Mouse (Mus musculus) heart, embryonic 12.5 days (tissue): Measurements from ENCODE around the gene Cntnap1. TPM values are rescaled to one million over a fixed set of nuclear protein-coding genes. Genes with fewer than 3 reads are reported as not detected.

Source experiments
- ATAC-seq: fragments of 200-750 bp; cut with Nextera tagmentation; 2 replicates; pipeline ENCODE4 v1.8.0; 2017; ENCODE audit warnings: moderate TSS enrichment, moderate library complexity; ENCODE audit not compliant: insufficient number of reproducible peaks, low FRiP score
- H3K27ac ChIP-seq: fragments of 300-500 bp; sonication (generic); 2 replicates; pipeline ENCODE4 v1.5.1; 2016; ENCODE audit warnings: mild to moderate bottlenecking, moderate library complexity; ENCODE audit not compliant: poor library complexity, severe bottlenecking
- H3K27me3 ChIP-seq: fragments of 300-500 bp; sonication (generic); replicated peaks from 2 replicates; pipeline ENCODE4 v1.6.1; 2016; ENCODE audit warnings: mild to moderate bottlenecking, moderate library complexity
- H3K36me3 ChIP-seq: fragments of 300-500 bp; sonication (generic); 2 replicates; pipeline ENCODE4 v1.6.1; 2016; ENCODE audit warnings: mild to moderate bottlenecking, moderate library complexity
- H3K4me1 ChIP-seq: fragments of 300-500 bp; sonication (generic); replicated peaks from 2 replicates; pipeline ENCODE4 v1.6.1; 2016; ENCODE audit warnings: mild to moderate bottlenecking
- H3K4me2 ChIP-seq: fragments of 300-500 bp; sonication (generic); 2 replicates; pipeline ENCODE4 v1.6.1; 2016; ENCODE audit warnings: mild to moderate bottlenecking, moderate library complexity
- H3K4me3 ChIP-seq: fragments of 300-500 bp; sonication (generic); 2 replicates; pipeline ENCODE4 v1.5.1; 2016; ENCODE audit warnings: mild to moderate bottlenecking
- H3K9ac ChIP-seq: fragments of 300-500 bp; sonication (generic); 2 replicates; pipeline ENCODE4 v1.6.1; 2016; ENCODE audit warnings: mild to moderate bottlenecking, moderate library complexity
- H3K9me3 ChIP-seq: fragments of 300-500 bp; sonication (generic); replicated peaks from 2 replicates; pipeline ENCODE4 v1.6.1; 2016; ENCODE audit warnings: mild to moderate bottlenecking, moderate library complexity
- WGBS: fragments of 180-500 bp; shearing (Covaris S2); methylation state at CpG from one replicate; pipeline ENCODE4 v1.1.7; 2016; 5-methylcytosine and 5-hydroxymethylcytosine counted together
- polyA plus RNA-seq: library from polyadenylated mRNA; unstranded; fragments of >200 nt; fragmentation: Nextera tagmentation; extraction: Ambion mirVana; gene quantifications from 2 replicates; pipeline ENCODE4 v1.2.1, GENCODE M21; 2016

The Cntnap1 gene
- polyA plus RNA-seq, 1 experiment from 2014 or later = 0.37 TPM

DNA sequence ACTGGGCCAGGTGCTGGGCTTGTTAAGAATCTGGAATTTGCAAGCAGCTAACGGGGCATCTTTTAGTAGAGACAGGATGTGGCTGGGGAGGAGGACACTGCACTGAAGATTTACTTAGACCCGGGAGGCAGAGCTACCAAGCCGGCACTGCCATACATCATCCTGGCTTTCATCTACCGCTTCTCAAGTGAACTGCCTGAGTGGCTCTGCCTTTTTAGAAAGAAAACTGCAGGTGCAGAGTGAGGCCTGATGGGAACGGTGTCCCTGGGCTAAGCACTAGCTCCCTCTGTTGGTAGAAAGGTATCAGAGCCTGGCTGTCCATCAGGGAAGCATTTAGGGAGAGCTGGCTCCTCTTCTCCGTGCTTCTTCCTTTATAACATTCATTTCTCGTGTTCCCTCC is 30.7 kb downstream of the Cntnap1 start:
- Histone ChIP-seq H3K4me3 (no peak overlapping the region), H3K4me1 (no peaks in the 10 kb centered on the region), H3K4me2 (no peak overlapping the region), H3K9ac (no peak overlapping the region), H3K27me3 (no peaks in the 10 kb centered on the region), H3K27ac (no peak overlapping the region), H3K9me3 (no peaks in the 10 kb centered on the region), H3K36me3 (peaks cover 72% of the 10 kb centered on the region)
- WGBS = 29% methylated on average over 7 of the region's 7 CpGs
- ATAC-seq = no peak

- peak; percentile 68; the same call in 1 of the 2 replicates for ATAC-seq
- Histone ChIP-seq H3K4me1 (no peaks in the 10 kb centered on the region), H3K36me3 (peaks cover 70% of the 10 kb centered on the region), H3K27ac (no peak overlapping the region), H3K4me2 (no peak overlapping the region), H3K9me3 (no peaks in the 10 kb centered on the region), H3K9ac (no peak overlapping the region), H3K27me3 (no peaks in the 10 kb centered on the region), H3K4me3 (no peak overlapping the region)
- 43% methylated on average over 3 of the region's 3 CpGs for WGBS
Measured at GRCm38 (mm10) chr11:101211970-101212369, 41.6 kb downstream of the Cntnap1 start.

DNA sequence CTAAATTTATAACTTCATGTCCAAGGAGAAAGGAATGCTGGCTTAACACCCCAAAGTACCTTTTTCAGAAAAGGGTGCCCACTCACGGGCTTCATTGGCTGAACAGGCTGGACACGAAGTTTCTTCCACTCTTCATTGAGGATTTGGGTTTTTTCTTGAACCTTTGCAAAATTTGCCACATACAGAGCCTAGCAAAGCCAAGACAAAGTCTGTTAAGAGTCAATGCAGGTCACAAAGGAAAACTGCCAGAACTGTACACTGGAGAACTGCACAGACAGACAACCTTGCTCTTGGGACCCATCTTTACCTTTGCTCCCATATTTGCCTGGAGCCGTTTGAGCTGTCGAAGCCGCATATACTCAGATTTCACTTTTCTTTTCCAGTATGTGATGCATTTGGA is 46.6 kb downstream of the Cntnap1 start:
- H3K9ac ChIP-seq = no peak overlapping the region
- no peak overlapping the region for H3K27ac ChIP-seq
- no peaks in the 10 kb centered on the region for H3K9me3 ChIP-seq
- no peak overlapping the region for H3K4me2 ChIP-seq
- H3K4me1 ChIP-seq = no peaks in the 10 kb centered on the region
- WGBS = 90% methylated on average over 5 of the region's 5 CpGs
- H3K4me3 ChIP-seq = no peak overlapping the region
- no peaks in the 10 kb centered on the region for H3K27me3 ChIP-seq
- peaks cover 47% of the 10 kb centered on the region for H3K36me3 ChIP-seq
- no peak for ATAC-seq

- no peaks in the 10 kb centered on the region for H3K9me3 ChIP-seq
- H3K27me3 ChIP-seq = no peaks in the 10 kb centered on the region
- no peak overlapping the region for H3K9ac ChIP-seq
- no peak overlapping the region for H3K4me3 ChIP-seq
- no peak overlapping the region for H3K27ac ChIP-seq
- H3K36me3 ChIP-seq = peaks cover 37% of the 10 kb centered on the region
- H3K4me1 ChIP-seq = no peaks in the 10 kb centered on the region
- 75% methylated on average over 10 of the region's 10 CpGs for WGBS
- H3K4me2 ChIP-seq = no peak overlapping the region
- no peak for ATAC-seq
Measured at GRCm38 (mm10) chr11:101218436-101219055, 48.2 kb downstream of the Cntnap1 start.

GRCm38 (mm10) chr11:101220853-101221252 is 50.5 kb downstream of the Cntnap1 start:
- Histone ChIP-seq H3K4me1 (peaks cover 7% of the 10 kb centered on the region), H3K27me3 (no peaks in the 10 kb centered on the region), H3K27ac (peak overlapping the region; percentile 36; the same call in 1 of the 2 replicates), H3K9me3 (no peaks in the 10 kb centered on the region), H3K9ac (no peak overlapping the region), H3K4me2 (no peak overlapping the region), H3K36me3 (peaks cover 15% of the 10 kb centered on the region), H3K4me3 (no peak overlapping the region)
- 47% methylated on average over 2 of the region's 2 CpGs for WGBS
- no peak for ATAC-seq

- ATAC-seq = no peak
- H3K9me3 ChIP-seq = no peaks in the 10 kb centered on the region
- no peak overlapping the region for H3K4me2 ChIP-seq
- peak overlapping the region; percentile 36; the same call in 1 of the 2 replicates for H3K27ac ChIP-seq
- no peaks in the 10 kb centered on the region for H3K27me3 ChIP-seq
- H3K4me1 ChIP-seq = peaks cover 7% of the 10 kb centered on the region
- WGBS = 79% methylated on average over 8 of the region's 8 CpGs
- no peak overlapping the region for H3K9ac ChIP-seq
- H3K4me3 ChIP-seq = no peak overlapping the region
- peaks cover 13% of the 10 kb centered on the region for H3K36me3 ChIP-seq
Measured at GRCm38 (mm10) chr11:101221306-101221986, 51.1 kb downstream of the Cntnap1 start.

DNA sequence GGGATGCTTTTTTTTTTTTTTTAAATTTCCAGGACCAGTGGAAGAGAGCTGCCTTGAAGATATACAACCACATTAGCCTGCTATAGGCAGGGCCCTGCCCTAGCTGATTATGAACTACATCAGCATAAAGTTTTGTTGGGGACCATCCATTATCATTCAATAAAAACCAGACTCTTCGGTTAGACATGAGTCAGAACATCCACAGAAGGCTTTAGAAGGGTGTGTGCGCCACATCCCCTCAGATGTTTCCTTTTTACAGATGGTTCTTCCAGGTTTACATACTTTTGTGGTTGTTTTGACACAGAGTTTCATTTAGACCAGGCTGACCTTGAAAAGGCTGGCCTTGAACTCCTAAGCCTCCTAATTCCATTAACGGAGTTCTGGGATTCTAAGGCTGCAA is 54.0 kb downstream of the Cntnap1 start:
- no peaks in the 10 kb centered on the region for H3K27me3 ChIP-seq
- 84% methylated on average over 3 of the region's 3 CpGs for WGBS

DNA sequence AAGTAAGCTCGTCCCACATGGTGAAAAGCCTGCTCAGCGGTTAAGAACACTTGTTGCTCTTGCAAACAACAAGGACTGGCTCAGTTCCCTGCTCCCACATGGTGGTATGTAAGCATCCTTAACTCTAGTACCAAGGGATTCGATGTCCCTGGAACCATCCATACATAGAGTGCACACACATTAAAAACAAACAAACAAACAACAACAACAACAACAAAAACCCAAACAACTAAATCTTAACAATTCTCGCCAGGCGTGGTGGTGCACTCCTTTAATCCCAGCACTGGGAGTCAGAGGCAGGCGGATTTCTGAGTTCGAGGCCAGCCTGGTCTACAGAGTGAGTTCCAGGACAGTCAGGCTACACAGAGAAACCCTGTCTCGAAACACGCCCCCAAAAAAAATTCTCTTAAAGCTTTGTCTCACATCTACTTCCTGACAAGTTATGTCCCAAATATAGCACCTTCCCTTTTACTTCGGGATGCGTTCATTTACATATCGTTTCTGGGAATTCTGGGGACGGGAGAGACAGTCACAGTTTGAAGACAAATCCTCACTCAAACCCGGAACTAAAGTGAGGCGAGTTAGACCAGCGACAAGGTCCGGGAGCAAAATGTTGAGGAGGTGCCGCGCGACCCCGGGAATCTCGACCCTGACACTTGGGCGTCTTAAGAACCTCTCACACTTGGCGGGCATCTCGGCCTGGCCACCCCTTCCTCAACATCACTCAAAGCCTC is 55.2 kb downstream of the Cntnap1 start:
- Histone ChIP-seq H3K27ac (peak overlapping the region; percentile 62), H3K4me1 (peaks cover 15% of the 10 kb centered on the region), H3K36me3 (no peaks in the 10 kb centered on the region), H3K27me3 (no peaks in the 10 kb centered on the region), H3K9me3 (no peaks in the 10 kb centered on the region), H3K9ac (peak overlapping the region; percentile 88), H3K4me3 (peak overlapping the region; percentile 86), H3K4me2 (peak overlapping the region; percentile 85)
- peak; percentile 0; the same call in 1 of the 2 replicates for ATAC-seq
- 17% methylated on average over 25 of the region's 25 CpGs for WGBS

More for the DNA sequence above, 54.0 kb downstream of the Cntnap1 start:
- Histone ChIP-seq H3K4me1 (peaks cover 7% of the 10 kb centered on the region), H3K9me3 (no peaks in the 10 kb centered on the region), H3K9ac (no peak overlapping the region), H3K4me2 (peak overlapping the region; percentile 13; the same call in 1 of the 2 replicates), H3K36me3 (no peaks in the 10 kb centered on the region), H3K4me3 (no peak overlapping the region), H3K27ac (no peak overlapping the region)
- no peak for ATAC-seq

GRCm38 (mm10) chr11:101226065-101226701 is 55.9 kb downstream of the Cntnap1 start, which contains the start of gene Ezh1:
TSS of gene Ezh1 (minus strand) at chr11:101226463.
- peak within 1 kb of the TSS; percentile 88 for H3K9ac ChIP-seq
- H3K4me1 ChIP-seq = peaks cover 22% of the 10 kb centered on the region
- ATAC-seq = peak; percentile 95
- H3K36me3 ChIP-seq = no peaks in the 10 kb centered on the region
- H3K4me3 ChIP-seq = peak within 1 kb of the TSS; percentile 86
- peak within 1 kb of the TSS; percentile 62 for H3K27ac ChIP-seq
- no peaks in the 10 kb centered on the region for H3K27me3 ChIP-seq
- peak within 1 kb of the TSS; percentile 85 for H3K4me2 ChIP-seq
- no peaks in the 10 kb centered on the region for H3K9me3 ChIP-seq
- under 1% methylated on average over 56 of the region's 56 CpGs for WGBS

DNA sequence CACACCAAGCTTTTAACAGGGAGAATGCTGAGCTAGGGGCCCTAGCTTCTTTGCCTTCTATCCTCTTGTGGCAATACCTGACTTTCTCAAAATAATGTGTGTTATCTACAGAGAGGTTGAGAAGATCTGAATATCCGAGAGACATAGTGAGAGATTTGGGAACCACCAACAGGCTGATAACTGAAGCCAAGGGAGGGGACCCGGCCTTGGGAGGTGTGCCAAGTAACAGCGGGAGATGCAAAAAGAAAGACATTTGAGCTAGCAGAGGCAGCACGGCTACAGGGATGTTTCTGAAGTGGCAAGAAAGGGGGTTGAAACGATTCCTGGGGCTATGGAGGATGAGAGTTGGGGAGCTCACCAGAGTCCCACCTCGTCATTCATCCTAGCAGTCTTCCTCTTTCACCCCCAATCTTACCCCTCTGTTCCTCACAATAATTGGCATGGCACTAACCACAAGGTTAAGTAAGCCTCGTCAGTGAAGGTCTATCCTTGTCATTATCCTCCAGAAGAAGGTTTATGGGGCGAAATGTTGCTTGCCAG is 59.1 kb downstream of the Cntnap1 start:
- no peak overlapping the region for H3K4me2 ChIP-seq
- no peak for ATAC-seq
- no peaks in the 10 kb centered on the region for H3K36me3 ChIP-seq
- peaks cover 32% of the 10 kb centered on the region for H3K4me1 ChIP-seq
- H3K9me3 ChIP-seq = no peaks in the 10 kb centered on the region
- 23% methylated on average over 8 of the region's 8 CpGs for WGBS
- no peaks in the 10 kb centered on the region for H3K27me3 ChIP-seq
- no peak overlapping the region for H3K9ac ChIP-seq
- peak overlapping the region; percentile 92 for H3K27ac ChIP-seq
- H3K4me3 ChIP-seq = no peak overlapping the region
